Mouse (Mus musculus): ENCODE results near the gene Dsp. TPM values are rescaled to one million over a fixed set of nuclear protein-coding genes. Genes with fewer than 3 reads are reported as not detected.

The Dsp gene
- total and polyA plus RNA-seq, 2 experiments from 2014 or later, result 46.0 to 160 TPM

DNA sequence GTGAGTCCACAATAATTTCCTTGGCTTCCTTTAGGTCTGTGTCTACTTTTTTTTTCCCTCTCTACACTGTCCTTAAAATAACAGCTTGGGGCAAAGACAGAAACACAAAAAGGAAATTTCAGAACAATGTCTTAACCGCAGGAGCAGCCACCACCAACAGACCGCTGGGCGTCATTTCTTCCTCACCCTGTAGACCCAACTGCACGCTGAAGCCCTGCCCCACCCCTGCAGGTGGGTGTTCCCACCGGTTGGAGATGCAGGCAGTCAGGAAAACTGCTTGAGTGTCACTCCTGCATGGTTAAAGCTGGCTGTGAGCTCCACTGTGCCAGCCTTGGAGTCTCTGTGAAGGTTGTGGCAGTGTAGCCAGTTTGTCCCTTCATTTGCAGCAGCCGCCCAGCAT, 6.5 kb downstream of the Dsp start:
- TF ChIP-seq CTCF (IDR thresholded peaks at IDR 0.05; ENCODE audit: low read depth), result no peak
- no peak for TF ChIP-seq EP300 (IDR thresholded peaks at IDR 0.05; ENCODE audit: low read depth)
- Histone ChIP-seq H3K36me3 (replicated peaks; ENCODE audit: control insufficient read depth, insufficient read depth, low read length) (no peaks in the 10 kb centered on the region), H3K4me3 (ENCODE audit: low read depth, low read length) (no peak overlapping the region), H3K9ac (replicated peaks; ENCODE audit: low read depth, low read length) (peak overlapping the region; percentile 26; the same call in 1 of the 2 replicates), H3K9me3 (replicated peaks; ENCODE audit: control insufficient read depth, low read length) (no peaks in the 10 kb centered on the region), H3K27ac (ENCODE audit: low read depth) (peak overlapping the region; percentile 48; the same call in 1 of the 2 replicates), H3K4me1 (ENCODE audit: control insufficient read depth, insufficient read depth) (peaks cover 28% of the 10 kb centered on the region), H3K4me2 (ENCODE audit: low read depth, low read length) (no peak overlapping the region), H3K27me3 (ENCODE audit: control insufficient read depth, insufficient read depth, low read length) (no peaks in the 10 kb centered on the region)
- ATAC-seq (ENCODE audit: insufficient read depth, low read depth), result no peak
- 25% methylated on average over 6 of the region's 6 CpGs for WGBS
- no peak for DNase-seq (ENCODE audit: low spot score)

DNA sequence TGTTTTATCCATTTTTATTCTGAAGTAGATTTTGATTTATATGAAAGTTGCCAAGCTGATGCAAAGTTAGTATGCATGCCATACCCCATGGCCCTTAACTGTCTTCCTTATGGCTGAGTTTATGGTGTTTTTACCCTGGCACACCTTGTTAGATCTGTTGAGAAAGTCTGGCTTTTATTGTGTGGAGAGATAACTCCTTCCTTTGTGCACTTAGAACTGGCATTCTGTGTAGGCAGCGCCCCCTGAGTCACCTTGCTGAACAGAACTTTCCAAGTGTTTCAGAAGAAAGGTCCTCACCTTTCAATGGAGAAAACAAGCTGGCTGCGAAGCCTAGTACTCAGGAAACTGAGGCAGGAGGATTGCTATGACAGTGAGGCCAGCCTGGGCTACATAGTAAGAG, 10.9 kb downstream of the Dsp start:
- DNase-seq (ENCODE audit: low spot score), result no peak
- peak overlapping the region; percentile 93 for H3K27ac ChIP-seq (ENCODE audit: low read depth)
- no peak; the same call in 1 of the 2 replicates for TF ChIP-seq CTCF (IDR thresholded peaks at IDR 0.05; ENCODE audit: low read depth)
- no peak overlapping the region for H3K4me3 ChIP-seq (ENCODE audit: low read depth, low read length)
- H3K9me3 ChIP-seq (replicated peaks; ENCODE audit: control insufficient read depth, low read length), result no peaks in the 10 kb centered on the region
- ATAC-seq (ENCODE audit: insufficient read depth, low read depth), result no peak
- peaks cover 17% of the 10 kb centered on the region; the same call in 1 of the 2 replicates for H3K36me3 ChIP-seq (replicated peaks; ENCODE audit: control insufficient read depth, insufficient read depth, low read length)
- no peak overlapping the region; the same call in 1 of the 2 replicates for H3K4me2 ChIP-seq (ENCODE audit: low read depth, low read length)
- WGBS, result 60% methylated on average over 2 of the region's 2 CpGs
- H3K9ac ChIP-seq (replicated peaks; ENCODE audit: low read depth, low read length), result no peak overlapping the region
- H3K27me3 ChIP-seq (ENCODE audit: control insufficient read depth, insufficient read depth, low read length), result no peaks in the 10 kb centered on the region
- peaks cover 35% of the 10 kb centered on the region for H3K4me1 ChIP-seq (ENCODE audit: control insufficient read depth, insufficient read depth)

DNA sequence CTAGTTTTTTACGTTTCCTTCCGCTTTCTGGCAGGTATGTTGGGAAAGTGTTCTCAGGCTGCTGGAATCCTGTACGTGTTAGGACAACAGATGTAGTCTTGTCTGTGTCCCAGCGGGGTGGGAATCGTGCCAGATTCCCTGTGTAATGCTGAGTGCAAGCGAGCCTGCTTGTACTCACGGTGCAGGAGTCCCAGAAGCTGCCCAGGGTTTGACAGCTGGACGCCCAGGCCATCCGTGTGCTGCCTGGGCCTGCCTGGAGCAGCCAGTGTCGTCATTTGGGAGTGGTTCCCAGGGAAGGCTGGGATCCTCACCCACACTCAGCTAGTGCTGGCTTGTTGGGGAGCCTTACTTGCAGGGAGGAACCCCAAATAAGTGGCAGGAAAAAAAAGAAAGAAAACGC, 11.6 kb downstream of the Dsp start:
- H3K4me1 ChIP-seq (ENCODE audit: control insufficient read depth, insufficient read depth), result peaks cover 31% of the 10 kb centered on the region
- 8% methylated on average over 11 of the region's 11 CpGs for WGBS
- no peaks in the 10 kb centered on the region for H3K27me3 ChIP-seq (ENCODE audit: control insufficient read depth, insufficient read depth, low read length)
- DNase-seq (ENCODE audit: low spot score), result peak; percentile 92
- TF ChIP-seq CTCF (IDR thresholded peaks at IDR 0.05; ENCODE audit: low read depth) (no peak), EP300 (IDR thresholded peaks at IDR 0.05; ENCODE audit: low read depth) (0 out of 2 replicates have a peak, but pooled peaks have one; percentile 38)
- H3K9me3 ChIP-seq (replicated peaks; ENCODE audit: control insufficient read depth, low read length), result no peaks in the 10 kb centered on the region
- H3K36me3 ChIP-seq (replicated peaks; ENCODE audit: control insufficient read depth, insufficient read depth, low read length), result peaks cover 23% of the 10 kb centered on the region
- H3K9ac ChIP-seq (replicated peaks; ENCODE audit: low read depth, low read length), result peak overlapping the region; percentile 33
- H3K4me2 ChIP-seq (ENCODE audit: low read depth, low read length), result peak overlapping the region; percentile 30
- no peak overlapping the region for H3K4me3 ChIP-seq (ENCODE audit: low read depth, low read length)
- peak overlapping the region; percentile 93 for H3K27ac ChIP-seq (ENCODE audit: low read depth)
- ATAC-seq (ENCODE audit: insufficient read depth, low read depth), result peak; percentile 94

- no peak overlapping the region for H3K4me3 ChIP-seq (ENCODE audit: low read depth, low read length)
- peak overlapping the region; percentile 85 for H3K27ac ChIP-seq (ENCODE audit: low read depth)
- peaks cover 46% of the 10 kb centered on the region for H3K36me3 ChIP-seq (replicated peaks; ENCODE audit: control insufficient read depth, insufficient read depth, low read length)
- DNase-seq (ENCODE audit: low spot score) (peak; percentile 59), ATAC-seq (ENCODE audit: insufficient read depth, low read depth) (no peak)
- no peaks in the 10 kb centered on the region for H3K27me3 ChIP-seq (ENCODE audit: control insufficient read depth, insufficient read depth, low read length)
- H3K4me2 ChIP-seq (ENCODE audit: low read depth, low read length), result no peak overlapping the region
- H3K9ac ChIP-seq (replicated peaks; ENCODE audit: low read depth, low read length), result no peak overlapping the region
- no peaks in the 10 kb centered on the region for H3K9me3 ChIP-seq (replicated peaks; ENCODE audit: control insufficient read depth, low read length)
- H3K4me1 ChIP-seq (ENCODE audit: control insufficient read depth, insufficient read depth), result peaks cover 31% of the 10 kb centered on the region
- TF ChIP-seq EP300 (IDR thresholded peaks at IDR 0.05; ENCODE audit: low read depth), result no peak
- no peak for TF ChIP-seq CTCF (IDR thresholded peaks at IDR 0.05; ENCODE audit: low read depth)
- 52% methylated on average over 11 of the region's 11 CpGs for WGBS
Observed at GRCm38 (mm10) chr13:38164932-38165331, 13.8 kb downstream of the Dsp start.

GRCm38 (mm10) chr13:38167056-38167455, 16.0 kb downstream of the Dsp start:
- Histone ChIP-seq H3K9ac (replicated peaks; ENCODE audit: low read depth, low read length) (no peak overlapping the region), H3K27me3 (ENCODE audit: control insufficient read depth, insufficient read depth, low read length) (no peaks in the 10 kb centered on the region), H3K4me3 (ENCODE audit: low read depth, low read length) (no peak overlapping the region), H3K27ac (ENCODE audit: low read depth) (no peak overlapping the region), H3K9me3 (replicated peaks; ENCODE audit: control insufficient read depth, low read length) (no peaks in the 10 kb centered on the region), H3K4me2 (ENCODE audit: low read depth, low read length) (no peak overlapping the region), H3K4me1 (ENCODE audit: control insufficient read depth, insufficient read depth) (peaks cover 39% of the 10 kb centered on the region), H3K36me3 (replicated peaks; ENCODE audit: control insufficient read depth, insufficient read depth, low read length) (peaks cover 55% of the 10 kb centered on the region)
- WGBS, result 89% methylated on average over 3 of the region's 3 CpGs
- TF ChIP-seq EP300 (IDR thresholded peaks at IDR 0.05; ENCODE audit: low read depth) (no peak), CTCF (IDR thresholded peaks at IDR 0.05; ENCODE audit: low read depth) (no peak)
- no peak for ATAC-seq (ENCODE audit: insufficient read depth, low read depth)
- no peak for DNase-seq (ENCODE audit: low spot score)

- Histone ChIP-seq H3K36me3 (replicated peaks; ENCODE audit: control insufficient read depth, insufficient read depth, low read length) (peaks cover 72% of the 10 kb centered on the region), H3K27me3 (ENCODE audit: control insufficient read depth, insufficient read depth, low read length) (no peaks in the 10 kb centered on the region), H3K4me2 (ENCODE audit: low read depth, low read length) (peak overlapping the region; percentile 48), H3K9ac (replicated peaks; ENCODE audit: low read depth, low read length) (no peak overlapping the region), H3K4me1 (ENCODE audit: control insufficient read depth, insufficient read depth) (peaks cover 18% of the 10 kb centered on the region), H3K4me3 (ENCODE audit: low read depth, low read length) (0 out of 2 replicates have a peak overlapping the region, but pooled peaks have one; percentile 11), H3K27ac (ENCODE audit: low read depth) (peak overlapping the region; percentile 97), H3K9me3 (replicated peaks; ENCODE audit: control insufficient read depth, low read length) (no peaks in the 10 kb centered on the region)
- peak; percentile 97 for ATAC-seq (ENCODE audit: insufficient read depth, low read depth)
- DNase-seq (ENCODE audit: low spot score), result peak; percentile 86
- WGBS, result 0% methylated on average over 4 of the region's 4 CpGs
- TF ChIP-seq EP300 (IDR thresholded peaks at IDR 0.05; ENCODE audit: low read depth), result peak; percentile 88; the same call in 1 of the 2 replicates
- TF ChIP-seq CTCF (IDR thresholded peaks at IDR 0.05; ENCODE audit: low read depth), result 0 out of 2 replicates have a peak, but pooled peaks have one; percentile 4
Observed at GRCm38 (mm10) chr13:38170707-38171144, 19.6 kb downstream of the Dsp start.
